Mouse (Mus musculus): Measurements from ENCODE around the gene Rab6b.
A peak's percentile ranks its signal among the peaks of the same experiment; 100 is the strongest.
"Not testable (repeated sequence)": the region's sequence is repeated elsewhere in the genome, so short reads cannot be mapped to it uniquely, and the experiment has no call there.

Gene Rab6b

DNA sequence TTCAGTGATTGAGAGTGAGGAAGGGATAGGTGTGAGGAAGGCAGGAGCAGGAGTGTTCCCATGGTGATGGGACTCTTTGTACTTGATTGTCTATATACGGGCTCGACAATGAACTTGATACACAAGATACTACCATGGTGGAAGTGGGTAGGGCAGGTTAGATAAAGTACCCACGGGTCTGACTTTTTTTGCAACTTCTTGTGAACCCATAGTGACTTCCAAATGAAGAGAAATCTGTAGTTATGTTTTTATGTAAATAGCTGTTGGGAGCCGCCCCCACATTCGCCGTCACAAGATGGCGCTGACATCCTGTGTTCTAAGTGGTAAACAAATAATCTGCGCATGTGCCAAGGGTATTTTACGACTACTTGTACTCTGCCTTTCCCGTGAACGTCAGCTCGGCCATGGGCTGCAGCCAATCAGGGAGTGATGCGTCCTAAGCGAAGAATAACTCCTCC is 3.2 kb upstream of the Rab6b start:
- not testable (repeated sequence) for DNase-seq

GRCm38 (mm10) chr9:103108943-103109670 is 2.5 kb upstream of the Rab6b start:
- no peak for DNase-seq

GRCm38 (mm10) chr9:103109911-103110310 is 1.7 kb upstream of the Rab6b start:
- peak in 1 of 2 experiments; percentile 30 for DNase-seq

DNA sequence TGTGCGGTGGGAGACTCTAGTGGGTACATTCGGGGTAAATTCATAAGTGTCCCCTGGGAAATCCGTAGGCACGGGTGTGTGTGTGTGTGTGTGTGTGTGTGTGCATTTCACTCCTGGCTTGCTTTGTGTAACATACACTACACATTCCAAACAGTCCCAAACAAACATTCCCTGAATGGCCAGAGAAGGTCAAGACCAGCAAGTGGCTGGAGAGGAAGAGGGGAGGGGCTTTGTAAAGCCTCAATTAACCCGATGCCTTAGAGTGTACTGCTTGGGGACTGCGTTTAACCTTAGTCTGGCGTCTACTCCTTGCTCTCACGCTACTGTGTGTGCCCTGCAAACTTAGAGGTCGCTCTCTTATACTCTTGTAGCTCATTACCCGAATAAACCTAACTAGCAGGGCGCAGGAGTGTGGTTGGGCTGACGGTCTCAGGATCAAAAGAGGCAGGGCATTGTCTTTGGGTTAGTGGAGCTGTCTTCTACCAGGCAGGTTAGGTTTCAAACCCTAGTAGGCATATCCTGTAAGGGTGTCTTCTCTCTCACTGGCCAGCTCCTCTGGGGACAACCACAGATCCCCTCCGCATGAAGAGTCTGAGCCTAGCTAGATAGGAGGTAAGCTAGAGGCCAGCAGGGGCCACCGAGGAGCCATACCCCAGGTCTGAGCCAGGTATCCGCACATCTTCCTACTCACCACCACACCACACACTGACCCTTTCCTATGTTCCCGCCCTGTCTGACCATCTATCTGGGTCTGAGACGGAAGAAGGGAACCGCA is 673 bp upstream of the Rab6b start:
- peak; percentile 62 to 67 for DNase-seq

DNA sequence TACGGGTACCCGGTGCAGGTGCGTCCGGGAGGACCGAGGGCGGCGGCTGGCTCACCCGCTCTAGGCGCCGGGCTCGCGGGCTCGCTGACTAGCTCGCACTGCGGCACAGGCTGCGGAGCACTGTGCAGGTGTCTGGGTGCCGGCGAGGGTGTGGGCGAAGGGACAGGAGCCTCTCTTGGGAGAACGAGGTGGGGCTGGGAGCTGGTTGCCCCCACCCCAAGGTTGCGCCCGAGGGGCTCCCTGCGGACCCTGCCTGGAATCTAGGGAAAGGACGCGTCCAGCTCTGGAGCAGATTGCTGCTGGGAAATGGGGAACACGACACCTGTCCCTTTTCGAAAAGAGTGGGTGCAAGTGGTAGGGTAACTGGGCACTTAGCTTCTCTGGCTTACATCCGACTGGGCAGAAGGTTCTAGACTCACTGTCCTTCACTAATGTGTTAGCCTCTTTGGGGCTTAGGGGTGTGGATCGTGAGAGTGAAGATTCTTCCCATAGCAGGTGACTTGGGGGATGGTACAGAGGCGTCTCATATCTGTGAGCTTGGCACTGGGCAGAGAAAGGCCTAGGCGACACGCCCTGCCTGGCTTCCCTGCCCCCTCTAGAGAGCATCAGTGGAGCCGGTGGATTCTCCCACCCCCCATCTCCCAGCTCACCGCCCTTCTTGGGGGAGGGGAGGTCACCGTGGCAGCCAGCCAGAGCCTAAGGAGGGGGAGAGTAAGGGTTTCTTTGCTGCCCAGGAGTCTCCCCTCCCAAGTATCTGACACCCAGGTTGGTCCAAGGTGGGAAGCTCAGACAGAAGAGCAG is 1.1 kb downstream of the Rab6b start:
- peak; percentile 19 to 37 for DNase-seq

DNA sequence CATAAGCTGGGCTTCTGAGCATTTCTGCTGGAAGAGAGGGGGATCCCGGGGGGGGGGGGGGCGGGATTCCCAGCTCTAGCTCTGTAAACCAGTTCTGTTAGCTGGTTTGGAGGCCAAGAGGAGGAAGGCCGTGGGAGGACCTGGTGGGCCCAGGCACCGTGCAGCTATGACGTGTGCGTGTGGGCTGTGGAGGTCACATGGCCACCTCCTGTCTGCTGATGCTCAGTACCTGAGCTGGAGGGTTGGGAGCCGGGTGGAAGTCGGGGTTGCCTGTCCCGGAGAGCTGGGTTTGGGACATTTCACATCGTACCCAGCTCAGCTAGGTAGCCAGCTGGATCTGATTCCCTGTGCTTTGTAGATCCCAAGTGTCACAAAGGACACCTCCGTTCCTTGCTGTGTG is 1.8 kb downstream of the Rab6b start:
- DNase-seq = no peak

DNA sequence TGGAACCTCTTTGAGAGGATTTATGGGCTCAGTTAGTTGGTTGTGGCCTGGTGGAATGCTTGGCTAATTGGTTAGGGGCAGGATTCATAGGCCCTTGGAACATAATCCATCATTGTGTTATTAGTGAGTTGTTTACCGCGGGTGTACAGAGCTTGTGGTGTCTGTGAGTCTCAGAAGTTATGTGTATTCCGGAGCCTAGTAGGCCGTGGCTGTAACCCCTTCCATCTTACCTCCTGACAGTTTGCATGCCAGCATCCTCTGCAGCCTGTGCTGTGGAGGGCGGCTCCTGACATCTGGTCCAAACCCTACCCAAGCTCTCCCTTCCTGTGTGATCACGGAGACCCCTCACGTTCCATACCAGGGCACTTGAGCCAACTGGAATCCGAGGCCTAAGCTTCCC is 2.7 kb downstream of the Rab6b start:
- DNase-seq = no peak

DNA sequence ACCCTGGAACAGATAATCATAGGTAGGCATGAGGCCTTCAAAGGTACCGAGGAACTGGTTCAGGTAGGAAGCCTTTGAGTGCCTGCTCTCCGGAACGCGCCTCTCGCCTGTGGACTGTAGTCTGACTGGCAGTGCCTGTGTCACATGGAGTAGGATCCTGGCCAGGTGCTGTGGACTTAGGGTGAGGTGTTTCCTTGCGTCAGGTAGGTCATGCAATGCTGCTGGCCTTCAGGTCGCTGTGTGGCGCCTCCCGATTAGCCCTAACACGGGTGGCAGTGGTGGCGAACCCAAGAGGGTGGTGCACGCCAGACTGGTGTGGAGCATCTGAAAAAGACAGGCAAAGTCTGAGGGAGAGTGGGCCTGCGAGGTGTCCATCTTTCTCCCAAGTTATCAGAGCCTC is 3.3 kb downstream of the Rab6b start:
- DNase-seq = no peak

DNA sequence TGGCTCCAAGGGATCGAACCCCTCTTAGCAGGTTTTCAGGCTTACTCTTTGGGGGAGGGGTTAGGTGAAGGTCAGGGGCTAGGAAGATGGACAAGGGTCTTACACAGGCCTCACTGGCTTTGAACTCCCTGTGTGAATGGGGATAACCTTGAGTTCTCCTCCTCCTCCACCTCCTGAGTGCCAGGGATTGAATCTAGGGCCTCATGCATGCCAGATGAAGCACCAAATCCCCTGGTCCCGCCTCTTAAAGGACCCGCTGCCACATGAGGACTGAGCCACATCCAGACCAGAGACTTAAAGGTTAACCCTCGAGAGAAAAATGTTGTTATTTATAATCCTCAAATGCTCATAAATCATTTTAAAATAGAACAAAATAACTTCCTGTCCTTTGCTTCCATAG is 5.4 kb downstream of the Rab6b start:
- DNase-seq = no peak

- no peak for DNase-seq
Observed at GRCm38 (mm10) chr9:103117495-103117894, 5.9 kb downstream of the Rab6b start.

DNA sequence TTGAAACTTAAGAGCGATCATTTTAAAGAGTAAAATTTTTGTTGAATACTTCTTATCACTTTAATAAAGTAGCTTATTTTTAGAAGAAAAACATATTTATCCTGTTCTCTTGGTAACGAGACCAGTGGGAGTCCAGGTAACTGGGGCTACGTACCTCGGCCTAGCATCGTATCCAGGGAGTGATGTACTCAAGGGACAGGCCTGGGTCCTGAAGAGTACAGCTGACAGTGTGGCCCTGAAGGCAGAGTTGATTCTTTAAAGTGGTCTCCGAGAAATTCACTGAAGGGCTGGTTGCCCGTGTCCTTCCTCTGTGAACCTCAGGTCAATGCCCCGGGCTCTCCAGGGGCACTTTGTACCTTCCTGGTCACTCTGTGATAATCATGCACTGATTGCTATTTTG is 6.4 kb downstream of the Rab6b start:
- DNase-seq = no peak

DNA sequence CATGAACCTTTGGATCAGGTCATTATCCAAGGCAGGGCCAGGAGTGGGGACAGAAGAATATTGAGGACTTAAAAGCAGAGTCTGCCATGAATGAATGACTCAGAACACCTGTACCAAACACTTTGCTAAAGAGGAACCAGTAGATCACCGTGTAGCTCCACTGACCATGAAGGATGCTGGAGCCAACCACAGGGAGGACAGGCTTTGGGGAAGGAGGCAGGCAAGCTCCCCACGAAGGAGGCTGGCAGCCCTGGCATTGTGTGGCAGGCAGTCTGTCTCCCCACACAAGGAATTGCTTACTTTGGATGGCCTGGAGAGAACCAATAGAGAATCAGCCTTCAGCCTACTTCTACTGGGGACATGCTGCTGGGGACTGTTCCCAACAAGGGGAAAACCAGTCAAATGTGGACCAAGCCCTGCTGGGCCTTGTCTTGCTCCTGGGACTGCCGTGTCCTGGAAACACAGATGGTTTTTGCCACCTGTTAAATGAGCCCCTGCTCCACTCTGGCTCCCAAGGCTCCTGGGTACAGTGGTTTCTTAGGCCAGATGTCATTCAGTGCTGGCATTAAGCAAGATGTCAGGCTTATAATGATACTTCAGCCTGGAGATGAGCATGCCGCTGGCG is 7.2 kb downstream of the Rab6b start:
- DNase-seq = no peak

DNA sequence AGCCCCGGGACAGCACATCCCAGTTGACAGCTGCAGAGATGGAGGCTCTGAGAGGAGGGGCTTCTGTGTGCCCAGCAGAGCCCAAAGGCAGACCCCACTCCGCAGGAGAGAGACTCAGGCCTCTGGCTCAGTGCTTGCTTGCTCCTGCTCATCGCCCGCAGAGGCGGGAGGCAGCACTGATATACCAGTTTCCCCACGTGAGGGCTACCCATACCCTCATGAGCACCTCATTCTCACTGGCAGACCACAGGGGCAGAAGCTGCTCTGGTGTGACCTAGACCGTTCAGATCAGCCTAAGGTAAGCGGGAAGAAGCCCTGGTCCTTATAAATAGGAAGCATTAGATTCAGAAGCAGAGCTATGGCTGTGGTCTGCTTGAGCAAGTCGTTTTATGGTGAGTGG is 8.2 kb downstream of the Rab6b start:
- DNase-seq = no peak

DNA sequence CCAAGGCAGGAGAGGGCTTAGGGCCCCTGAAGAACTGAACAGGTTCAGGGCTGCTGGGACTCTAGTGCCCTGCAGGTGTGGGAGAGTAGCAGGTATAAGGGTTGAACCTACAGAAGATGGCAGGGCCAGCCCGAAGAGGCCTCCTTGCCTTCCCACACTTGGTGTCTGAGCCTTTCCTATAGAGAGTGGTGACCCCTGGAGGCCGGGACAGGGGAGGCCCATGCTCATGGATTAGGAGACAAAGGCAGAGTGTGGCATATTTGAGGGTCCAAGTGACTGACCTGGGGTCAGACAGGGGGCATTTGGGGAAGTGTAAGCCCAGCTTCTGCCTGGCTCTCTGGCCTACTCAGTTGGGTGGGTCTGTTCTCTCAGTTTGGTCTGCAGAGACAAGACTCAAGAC is 8.6 kb downstream of the Rab6b start:
- peak in 1 of 2 experiments; percentile 7 for DNase-seq

DNA sequence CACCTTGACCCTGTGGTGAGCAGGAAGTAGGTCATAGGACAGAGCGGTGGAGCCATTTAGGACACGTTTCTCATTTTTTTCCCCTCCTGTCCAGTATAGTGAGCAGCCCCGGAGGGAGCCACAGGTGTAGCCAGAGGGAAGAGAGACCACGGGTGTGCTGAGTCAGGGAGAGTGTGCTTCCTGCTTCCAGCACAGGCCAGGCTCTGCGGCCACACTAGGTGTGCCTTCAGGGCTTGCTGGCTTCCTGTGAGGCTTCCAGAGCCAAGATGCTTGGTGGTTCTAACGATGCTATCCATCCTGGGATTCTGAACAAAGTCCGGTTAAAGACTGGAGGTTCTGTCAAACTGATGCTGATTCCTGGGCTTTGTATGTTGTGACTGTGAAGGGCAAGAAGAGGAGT is 10.0 kb downstream of the Rab6b start:
- no peak for DNase-seq

GRCm38 (mm10) chr9:103124746-103125145 is 13.2 kb downstream of the Rab6b start:
- no peak for DNase-seq

- no peak for DNase-seq
Observed at GRCm38 (mm10) chr9:103133493-103134124, 22.0 kb downstream of the Rab6b start.

DNA sequence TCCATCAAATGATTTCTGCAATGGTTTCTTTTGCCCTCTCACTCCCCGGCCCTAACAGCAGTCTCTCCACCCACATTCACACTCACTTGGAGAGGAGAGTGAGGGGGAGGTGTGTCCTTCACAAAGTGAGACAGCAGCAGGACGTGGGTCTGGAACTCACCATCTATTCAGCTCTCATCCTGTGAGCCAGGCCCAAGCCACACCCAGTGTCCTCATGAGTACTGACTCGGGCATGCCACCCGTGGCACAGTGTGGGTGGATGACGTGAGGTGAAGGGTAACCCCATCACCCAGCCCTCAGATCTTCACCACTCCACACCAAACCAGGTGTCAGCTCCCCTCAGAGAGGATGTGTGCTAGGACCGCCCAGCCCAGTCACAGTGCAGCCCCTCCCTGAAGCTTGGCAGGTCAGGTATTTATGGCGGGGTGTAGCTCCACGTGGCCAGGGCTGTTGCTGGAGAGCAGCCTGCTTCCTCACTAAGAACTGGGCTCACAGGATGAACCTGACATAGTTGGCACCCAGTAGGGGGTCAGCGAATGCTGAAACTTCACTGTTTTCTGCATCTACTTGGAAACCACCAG is 23.0 kb downstream of the Rab6b start:
- DNase-seq = no peak

DNA sequence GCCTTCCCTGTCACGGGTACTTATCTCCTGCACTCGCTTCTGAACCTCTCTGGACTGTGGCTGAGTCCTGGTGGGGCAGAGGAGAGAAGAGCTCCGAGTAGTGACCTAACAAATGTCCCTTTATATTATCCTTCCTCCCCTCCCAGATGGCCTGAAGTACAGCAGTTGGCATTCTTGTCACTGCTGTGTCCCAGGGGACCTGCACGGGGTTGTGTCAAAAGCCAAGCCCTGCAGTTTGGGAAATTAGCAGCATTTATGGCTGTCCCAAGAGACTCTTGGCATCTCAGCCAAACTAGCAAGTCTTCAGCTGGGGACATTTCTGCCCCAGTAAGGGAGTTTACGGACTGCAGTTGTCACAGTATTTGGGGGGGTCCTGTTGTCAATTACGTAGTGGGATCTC is 27.9 kb downstream of the Rab6b start:
- no peak for DNase-seq

GRCm38 (mm10) chr9:103140384-103140783 is 28.8 kb downstream of the Rab6b start:
- DNase-seq = no peak

GRCm38 (mm10) chr9:103141266-103141665 is 29.7 kb downstream of the Rab6b start:
- no peak for DNase-seq

DNA sequence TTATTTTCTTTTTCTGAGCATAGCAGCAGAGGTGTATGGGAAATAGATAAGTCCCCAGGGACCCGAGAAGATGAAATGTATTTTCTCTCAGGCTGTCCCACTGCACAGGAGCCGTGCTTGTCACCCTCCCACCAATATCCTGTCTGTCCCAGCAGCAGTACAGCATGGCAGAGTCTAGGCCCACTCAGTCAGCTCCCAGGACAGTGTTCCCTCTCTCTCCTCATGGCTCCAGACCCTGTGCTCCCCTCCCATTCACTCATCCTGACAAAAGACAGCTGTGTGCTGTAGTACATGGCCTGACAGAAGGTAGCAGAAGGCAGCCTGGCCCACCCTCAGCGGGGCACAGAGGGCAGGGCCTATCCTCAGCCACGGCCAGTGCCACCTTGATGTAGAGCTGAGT is 32.3 kb downstream of the Rab6b start:
- DNase-seq = no peak
